Mouse (Mus musculus) regulatory T cell (primary cell): Measurements from ENCODE around the gene Gm10142.
"Not testable (repeated sequence)": the region's sequence is repeated elsewhere in the genome, so short reads cannot be mapped to it uniquely, and the experiment has no call there.

Experiments
- in situ Hi-C: fragments of 300-600 bp; cut with MboI, MseI; formaldehyde crosslinking; loops from one replicate; pipeline ENCODE4 v1.15.1; 2025; ENCODE audit warnings: high pct_unique_total_duplicates

Gene Gm10142

GRCm38 (mm10) chr10:77735928-77736327, 20.3 kb downstream of the Gm10142 start:
- in situ Hi-C loops: no loop called here

GRCm38 (mm10) chr10:77738929-77739328, 23.3 kb downstream of the Gm10142 start:
- in situ Hi-C loops: no loop called here

DNA sequence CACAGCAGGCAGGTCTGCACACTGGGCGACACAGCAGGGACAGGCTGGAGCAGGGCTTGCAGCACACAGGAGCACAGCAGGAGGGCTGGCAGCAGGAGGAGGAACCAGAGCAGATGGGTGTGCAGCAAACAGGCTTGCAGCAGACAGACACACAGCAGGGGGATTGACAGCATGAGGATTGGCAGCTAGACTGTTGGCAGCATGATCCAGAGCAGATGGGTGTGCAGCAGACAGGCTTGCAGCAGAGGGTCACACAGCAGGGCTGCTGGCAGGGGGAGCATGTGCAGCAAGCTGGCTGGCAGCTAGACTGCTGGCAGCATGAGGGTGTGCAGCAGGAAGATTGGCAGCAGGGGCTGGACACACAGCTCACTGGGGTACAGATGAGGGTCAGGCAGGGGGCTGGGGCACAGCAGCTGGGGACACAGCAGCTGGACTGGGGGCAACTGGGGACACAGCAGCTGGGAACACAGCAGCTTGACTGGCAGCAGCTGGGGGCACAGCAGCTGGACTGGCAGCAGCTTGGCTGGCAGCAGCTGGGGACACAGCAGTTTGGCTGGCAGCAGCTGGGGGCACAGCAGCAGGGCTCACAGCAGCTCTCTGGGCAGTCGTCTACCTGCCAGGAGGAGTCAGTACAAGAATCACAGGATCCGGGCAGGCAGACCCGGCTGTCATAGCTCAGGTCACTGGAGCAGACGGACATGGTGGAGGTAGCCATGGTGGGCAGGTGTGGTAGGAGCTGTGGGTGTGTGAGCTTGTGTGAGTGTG, 26.5 kb downstream of the Gm10142 start, which contains the start of gene Gm18596:
TSS of gene Gm18596 (minus strand) at position 715 of the 765 bp plus-strand sequence.
- in situ Hi-C loops: not testable (repeated sequence)

DNA sequence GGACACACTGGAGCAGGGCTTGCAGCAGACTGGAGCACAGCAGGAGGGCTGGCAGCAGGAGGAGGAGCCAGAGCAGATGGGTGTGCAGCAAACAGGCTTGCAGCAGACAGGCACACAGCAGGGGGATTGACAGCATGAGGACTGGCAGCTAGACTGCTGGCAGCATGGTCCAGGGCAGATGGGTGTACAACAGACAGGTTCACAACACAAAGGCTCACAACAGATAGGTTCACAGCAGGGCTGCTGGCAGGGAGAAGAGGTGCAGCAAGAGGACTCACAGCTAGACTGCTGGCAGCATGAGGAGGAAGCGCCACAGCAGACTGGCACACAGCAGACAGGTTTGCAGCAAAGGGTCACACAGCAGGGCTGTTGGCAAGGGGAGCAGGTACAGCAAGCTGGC, 35.1 kb downstream of the Gm10142 start:
- in situ Hi-C loops: loop anchor here (10.0 kb wide), 1 partner anchor 1946 kb away; no protein-coding TSS in a partner anchor

- in situ Hi-C loops: loop anchor here (10.0 kb wide), 1 partner anchor 1946 kb away; no protein-coding TSS in a partner anchor
These were observed 35.6 kb downstream of the Gm10142 start, which contains the start of gene Gm9736 for GRCm38 (mm10) chr10:77751254-77751653. Gene Gm9736, minus strand, starts transcription at chr10:77751354.

DNA sequence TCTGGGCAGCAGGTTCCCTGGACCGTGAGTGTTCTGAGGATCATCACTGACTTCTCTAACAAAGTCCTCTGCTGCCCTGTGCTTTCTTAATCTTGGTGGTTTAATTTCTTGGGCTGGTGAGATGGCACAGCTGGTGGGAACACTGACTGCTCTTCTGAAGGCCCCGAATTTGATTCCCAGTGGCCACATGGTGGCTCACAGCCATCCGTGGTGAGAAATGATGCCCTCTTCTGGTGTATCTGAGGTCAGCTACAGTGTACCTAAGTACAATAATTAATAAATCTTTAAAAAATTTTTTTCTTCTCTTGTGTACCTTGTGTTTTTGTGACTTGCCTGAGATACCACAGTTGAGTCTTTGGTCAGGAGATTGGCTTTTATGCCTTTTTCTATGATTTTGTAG, 36.7 kb downstream of the Gm10142 start:
- in situ Hi-C loops: loop anchor here (10.0 kb wide), 1 partner anchor 1948 kb away; no protein-coding TSS in a partner anchor

GRCm38 (mm10) chr10:77753448-77753847, 37.8 kb downstream of the Gm10142 start:
- in situ Hi-C loops: loop anchor here (10.0 kb wide), 1 partner anchor 1949 kb away; no protein-coding TSS in a partner anchor

DNA sequence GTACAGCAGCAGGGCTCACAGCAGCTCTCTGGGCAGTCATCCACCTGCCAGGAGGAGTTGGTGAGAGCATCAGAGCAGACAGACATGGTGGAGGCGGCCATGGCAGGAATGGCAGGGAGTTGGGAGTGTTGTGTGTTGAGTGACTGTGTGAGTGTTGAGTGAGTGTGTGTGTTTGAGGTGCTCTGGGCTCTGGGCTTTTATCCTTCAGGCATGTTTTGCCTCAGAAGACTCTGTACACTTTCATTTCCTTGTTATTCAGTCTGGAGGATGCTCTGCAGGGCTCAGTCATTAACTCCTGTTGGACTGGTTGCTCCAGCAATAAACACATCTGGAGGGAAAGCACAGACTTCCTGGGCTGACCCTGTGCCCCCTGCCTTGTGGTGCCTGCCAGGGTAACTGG, 44.0 kb downstream of the Gm10142 start, which contains the start of gene Gm3233:
TSS of gene Gm3233 (minus strand) at position 101 of the 400 bp plus-strand sequence.
- in situ Hi-C loops: loop anchor here (10.0 kb wide), 1 partner anchor 1955 kb away; no protein-coding TSS in a partner anchor
